Mouse (Mus musculus) cerebellum, adult 2 months (tissue): Measurements from ENCODE around the gene Anxa2.

Experiments
- CTCF ChIP-seq: fragments of 200-500 bp; IDR thresholded peaks from 2 replicates; pipeline ENCODE4 v1.5.1; 2011; ENCODE audit warnings: low read depth, mild to moderate bottlenecking, control low read depth, low read length, moderate library complexity, borderline replicate concordance; ENCODE audit not compliant: insufficient read depth
- POLR2A ChIP-seq: fragments of 200-500 bp; IDR thresholded peaks from 2 replicates; pipeline ENCODE4 v1.6.1; 2011; ENCODE audit warnings: low read length, control low read depth, borderline replicate concordance; ENCODE audit not compliant: insufficient read depth

DNA sequence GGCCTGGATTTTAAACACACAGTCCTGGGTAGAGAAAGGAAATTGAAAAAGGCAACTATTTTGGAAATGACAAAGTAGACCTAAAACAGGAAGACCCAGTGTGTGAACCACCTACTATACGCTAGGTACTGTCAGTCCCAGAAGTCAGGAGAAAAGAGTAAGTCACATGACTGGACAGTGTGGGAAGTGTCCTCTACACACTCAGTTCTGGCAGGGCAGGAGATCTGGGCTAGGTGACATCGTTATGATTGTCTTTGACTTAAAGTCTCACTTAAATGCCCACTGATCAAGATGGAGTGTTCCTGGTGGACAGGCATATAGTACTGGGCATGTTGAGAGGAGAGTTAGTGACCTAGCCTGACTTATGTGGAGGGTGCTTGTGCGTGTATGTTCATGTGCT, 3.7 kb downstream of the Anxa2 start:
- TF ChIP-seq CTCF (no peak), POLR2A (no peak)
